Comparison of ENCODE assay signal across 1 mouse cellular context in genomic region chr6:31561948-31562347, GRCm38 (mm10).
A peak's percentile ranks its signal among the peaks of the same experiment; 100 is the strongest.
TF ChIP-seq lines count a peak whose summit lies in the region.

No protein-coding gene starts in this region.

TF ChIP-seq in MEL, 35 proteins besides CTCF, POLR2A, EP300 and RAD21:
- TF ChIP-seq ZNF384 (IDR thresholded peaks at IDR 0.05; ENCODE audit: low read depth, low read length): peak; percentile 84
